Mouse (Mus musculus) stomach, embryonic 16.5 days (tissue): ENCODE data around the gene Aph1b. TPM values are rescaled to one million over a fixed set of nuclear protein-coding genes. Genes with fewer than 3 reads are reported as not detected.
"Not testable (repeated sequence)": the region's sequence is repeated elsewhere in the genome, so short reads cannot be mapped to it uniquely, and the experiment has no call there.

Experiments used
- ATAC-seq: fragments of 200-750 bp; cut with Nextera tagmentation; 2 replicates; pipeline ENCODE4 v1.8.0; 2017; ENCODE audit warnings: moderate number of reproducible peaks, moderate TSS enrichment; ENCODE audit not compliant: insufficient read depth, low FRiP score
- H3K27ac ChIP-seq: fragments of 300-500 bp; sonication (generic); 2 replicates; pipeline ENCODE4 v1.5.1; 2014; ENCODE audit warnings: low read length
- H3K27me3 ChIP-seq: fragments of 300-500 bp; sonication (generic); 2 replicates; pipeline ENCODE4 v1.6.1; 2014; ENCODE audit warnings: low read length, control low read depth, mixed read lengths; ENCODE audit not compliant: control insufficient read depth, insufficient read depth
- H3K36me3 ChIP-seq: fragments of 300-500 bp; sonication (generic); 2 replicates; pipeline ENCODE4 v1.6.1; 2014; ENCODE audit warnings: low read length; ENCODE audit not compliant: control insufficient read depth, insufficient read depth
- H3K4me1 ChIP-seq: fragments of 300-500 bp; sonication (generic); 2 replicates; pipeline ENCODE4 v1.6.1; 2014; ENCODE audit warnings: low read length, control low read depth, mixed read lengths; ENCODE audit not compliant: control insufficient read depth, insufficient read depth
- H3K4me2 ChIP-seq: fragments of 300-500 bp; sonication (generic); 2 replicates; pipeline ENCODE4 v1.6.1; 2014; ENCODE audit warnings: low read depth, low read length, mixed read lengths
- H3K4me3 ChIP-seq: fragments of 300-500 bp; sonication (generic); replicated peaks from 2 replicates; pipeline ENCODE4 v1.5.1; 2014; ENCODE audit warnings: mild to moderate bottlenecking, low read length
- H3K9ac ChIP-seq: fragments of 300-500 bp; sonication (generic); 2 replicates; pipeline ENCODE4 v1.6.1; 2014; ENCODE audit warnings: low read length
- H3K9me3 ChIP-seq: fragments of 300-500 bp; sonication (generic); replicated peaks from 2 replicates; pipeline ENCODE4 v1.6.1; 2016; ENCODE audit warnings: low read length, control low read depth; ENCODE audit not compliant: control insufficient read depth
- WGBS: fragments of 180-500 bp; shearing (Covaris S2); extraction: QIAGEN DNeasy Blood & Tissue Kit; methylation state at CpG from one replicate; pipeline ENCODE4 v1.1.7; 2014; 5-methylcytosine and 5-hydroxymethylcytosine counted together
- polyA plus RNA-seq: library from polyadenylated mRNA; unstranded; fragments of >200 nt; fragmentation: Nextera tagmentation; extraction: Ambion mirVana; gene quantifications from 2 replicates; pipeline ENCODE4 v1.2.1, GENCODE M21; 2015

The Aph1b gene
- polyA plus RNA-seq, 1 experiment from 2014 or later: 11.6 TPM

GRCm38 (mm10) chr9:66813392-66813791 lies 18.1 kb upstream of the Aph1b start:
- ATAC-seq: no peak
- Histone ChIP-seq H3K4me3 (no peak overlapping the region), H3K9me3 (no peaks in the 10 kb centered on the region), H3K36me3 (no peaks in the 10 kb centered on the region), H3K27me3 (no peaks in the 10 kb centered on the region), H3K4me2 (no peak overlapping the region), H3K9ac (no peak overlapping the region), H3K27ac (no peak overlapping the region), H3K4me1 (no peaks in the 10 kb centered on the region)
- WGBS: 44% methylated on average over 2 of the region's 2 CpGs

GRCm38 (mm10) chr9:66805951-66806350 lies 10.7 kb upstream of the Aph1b start:
- not testable (repeated sequence) for H3K27ac ChIP-seq, H3K36me3 ChIP-seq, H3K4me1 ChIP-seq, H3K9ac ChIP-seq, H3K27me3 ChIP-seq, ATAC-seq, H3K9me3 ChIP-seq
- H3K4me3 ChIP-seq: peak overlapping the region; percentile 31
- WGBS: 9% methylated on average over 30 of the region's 37 CpGs
- H3K4me2 ChIP-seq: peak overlapping the region; percentile 51

DNA sequence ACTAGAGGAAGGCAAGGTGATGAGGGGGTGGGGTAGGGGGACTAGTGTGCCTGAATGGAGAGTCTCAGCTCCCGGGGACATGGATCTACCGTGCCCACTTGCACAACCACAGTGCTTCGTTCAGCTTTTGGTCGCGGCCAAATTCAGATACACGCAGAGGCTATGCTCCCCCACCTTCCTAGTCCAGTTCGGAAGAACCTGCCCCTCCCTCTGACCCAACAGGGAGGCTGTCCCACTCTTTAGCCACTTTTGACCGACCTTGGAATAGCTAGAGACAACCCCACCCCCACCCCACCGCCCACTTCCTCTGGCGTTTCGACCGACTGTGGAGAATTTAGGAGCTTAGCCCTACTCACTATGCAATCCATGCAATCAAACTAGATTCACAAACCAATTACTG lies 6.7 kb upstream of the Aph1b start:
- ATAC-seq: no peak
- Histone ChIP-seq H3K9ac (no peak overlapping the region), H3K4me2 (no peak overlapping the region), H3K9me3 (no peaks in the 10 kb centered on the region), H3K27me3 (no peaks in the 10 kb centered on the region), H3K36me3 (no peaks in the 10 kb centered on the region), H3K27ac (no peak overlapping the region), H3K4me3 (no peak overlapping the region), H3K4me1 (no peaks in the 10 kb centered on the region)
- WGBS: 45% methylated on average over 12 of the region's 12 CpGs

DNA sequence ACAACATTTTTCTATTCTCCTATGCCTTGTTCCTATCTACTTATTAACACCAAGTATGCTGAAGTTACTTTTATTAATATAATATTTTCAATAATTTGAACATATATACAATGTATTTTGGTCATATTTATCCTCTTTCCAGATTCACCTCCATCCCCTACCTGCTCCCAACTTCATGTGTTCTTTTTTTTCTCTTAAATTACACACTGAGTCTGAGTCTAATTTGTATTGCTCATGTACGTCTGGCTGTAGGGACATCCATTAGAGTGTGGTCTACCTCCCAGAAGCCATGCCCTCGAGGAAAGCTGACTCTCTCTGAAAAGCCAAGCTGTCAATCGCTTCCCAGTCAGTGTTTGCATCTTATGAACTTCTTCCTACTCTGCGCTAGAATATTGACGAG lies 1.4 kb upstream of the Aph1b start, which contains the start of gene Gm10647:
Gene Gm10647, plus strand, starts transcription at position 301 of the 400 bp plus-strand sequence.
- H3K9ac ChIP-seq: peak within 1 kb of the TSS; percentile 90
- peak within 1 kb of the TSS; percentile 79 for H3K4me2 ChIP-seq
- peak within 1 kb of the TSS; percentile 94; the same call in 1 of the 2 replicates for H3K27ac ChIP-seq
- H3K9me3 ChIP-seq: no peaks in the 10 kb centered on the region
- peak within 1 kb of the TSS; percentile 88 for H3K4me3 ChIP-seq
- H3K4me1 ChIP-seq: 0 out of 2 replicates have a peak, but pooled peaks cover 2% of the 10 kb centered on the region
- H3K27me3 ChIP-seq: no peaks in the 10 kb centered on the region
- 71% methylated on average over 5 of the region's 5 CpGs for WGBS
- no peaks in the 10 kb centered on the region for H3K36me3 ChIP-seq
- no peak for ATAC-seq

GRCm38 (mm10) chr9:66794629-66795463 lies 444 bp downstream of the Aph1b start:
- peak; percentile 8 for ATAC-seq
- no peaks in the 10 kb centered on the region for H3K27me3 ChIP-seq
- 0 out of 2 replicates have a peak, but pooled peaks cover 2% of the 10 kb centered on the region for H3K4me1 ChIP-seq
- H3K4me2 ChIP-seq: peak overlapping the region; percentile 79
- no peaks in the 10 kb centered on the region for H3K36me3 ChIP-seq
- peak overlapping the region; percentile 90 for H3K9ac ChIP-seq
- H3K4me3 ChIP-seq: peak overlapping the region; percentile 88
- H3K27ac ChIP-seq: peak overlapping the region; percentile 94
- no peaks in the 10 kb centered on the region for H3K9me3 ChIP-seq
- WGBS: 2% methylated on average over 43 of the region's 43 CpGs

DNA sequence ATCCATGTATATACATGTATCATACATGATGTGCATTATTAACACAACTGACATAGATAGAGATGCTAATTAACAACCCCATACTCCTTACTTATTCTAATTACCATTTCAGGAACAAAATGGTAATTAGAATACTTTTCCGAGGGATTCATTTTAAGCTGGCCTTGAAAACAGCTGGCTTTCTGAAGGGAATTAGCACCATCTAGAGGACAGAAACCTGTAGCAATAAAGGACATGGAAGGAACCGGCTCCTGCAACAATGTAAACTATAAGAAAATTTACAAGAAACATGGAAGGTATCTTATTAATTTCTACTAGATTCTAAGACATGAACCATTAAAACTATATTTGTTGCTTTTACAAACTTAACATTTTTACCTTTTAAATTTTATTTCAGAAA lies 7.5 kb downstream of the Aph1b start:
- Histone ChIP-seq H3K27ac (no peak overlapping the region), H3K4me3 (no peak overlapping the region), H3K4me2 (no peak overlapping the region), H3K4me1 (no peaks in the 10 kb centered on the region), H3K36me3 (no peaks in the 10 kb centered on the region), H3K9ac (no peak overlapping the region), H3K9me3 (no peaks in the 10 kb centered on the region), H3K27me3 (no peaks in the 10 kb centered on the region)
- ATAC-seq: no peak
- WGBS: 11% methylated on average over 2 of the region's 2 CpGs

GRCm38 (mm10) chr9:66784552-66784951 lies 10.7 kb downstream of the Aph1b start:
- H3K4me3 ChIP-seq, H3K4me1 ChIP-seq, H3K4me2 ChIP-seq, H3K36me3 ChIP-seq, H3K9ac ChIP-seq, ATAC-seq, H3K27me3 ChIP-seq, H3K27ac ChIP-seq, H3K9me3 ChIP-seq: not testable (repeated sequence)
- no CpG with 5 or more reads among the region's 3 CpGs for WGBS

DNA sequence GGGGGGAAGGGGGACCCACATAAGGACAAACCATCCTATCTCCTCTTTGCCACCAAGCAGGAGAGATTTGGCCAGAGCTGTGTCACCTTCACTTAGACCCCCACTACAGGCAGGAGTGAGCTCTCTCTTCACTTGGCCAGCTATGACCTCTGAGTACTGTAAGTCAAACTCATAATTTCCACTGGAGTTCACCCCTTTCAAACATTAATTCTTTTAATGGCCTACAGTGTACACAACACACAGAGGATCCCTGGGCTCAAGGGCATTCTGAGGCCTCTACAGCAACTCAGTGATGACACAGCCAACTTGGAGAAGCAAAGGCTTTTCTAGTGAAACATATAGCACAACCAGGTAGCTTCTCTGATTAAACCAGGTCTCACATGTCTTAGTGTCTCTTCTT lies 24.6 kb downstream of the Aph1b start:
- Histone ChIP-seq H3K4me2 (no peak overlapping the region), H3K27ac (no peak overlapping the region), H3K4me1 (no peaks in the 10 kb centered on the region), H3K4me3 (no peak overlapping the region), H3K9ac (no peak overlapping the region), H3K9me3 (no peaks in the 10 kb centered on the region), H3K36me3 (no peaks in the 10 kb centered on the region), H3K27me3 (no peaks in the 10 kb centered on the region)
- no peak for ATAC-seq

- Histone ChIP-seq H3K4me2 (no peak overlapping the region), H3K27me3 (no peaks in the 10 kb centered on the region), H3K36me3 (no peaks in the 10 kb centered on the region), H3K9me3 (no peaks in the 10 kb centered on the region), H3K27ac (no peak overlapping the region), H3K4me1 (no peaks in the 10 kb centered on the region), H3K9ac (no peak overlapping the region), H3K4me3 (no peak overlapping the region)
- 65% methylated on average over 3 of the region's 3 CpGs for WGBS
- ATAC-seq: peak; percentile 50; the same call in 1 of the 2 replicates
Measured at GRCm38 (mm10) chr9:66769275-66769674, 26.0 kb downstream of the Aph1b start.
